Mouse (Mus musculus) C3H10T1/2 (cell line): ENCODE data around the gene Gm21974. TPM values are rescaled to one million over a fixed set of nuclear protein-coding genes. Genes with fewer than 3 reads are reported as not detected.

Experiments used
- polyA plus RNA-seq, 2 experiments: library from polyadenylated mRNA; unstranded; fragments of >200 nt; fragmentation: generic; extraction: Trizol; gene quantifications; one replicate each; pipeline ENCODE4 v1.2.1; 2012; ENCODE audit warnings: missing spikeins in 2 of 2

Gm21974 gene
- polyA plus RNA-seq: not detected

GRCm38 (mm10) chr7:127895442-127895841 lies at the start of gene Gm21974, which contains the start of gene Vkorc1:
TSS of gene Gm21974 (minus strand) at chr7:127895454.
TSS of gene Vkorc1 (minus strand) at chr7:127895617.

GRCm38 (mm10) chr7:127929923-127930322 lies 34.7 kb upstream of the Gm21974 start, which contains the start of gene Prss8:
TSS of gene Prss8 (minus strand) at chr7:127930104.

GRCm38 (mm10) chr7:127912190-127912871 lies 17.1 kb upstream of the Gm21974 start, which contains the start of gene Kat8:
TSS of gene Kat8 (plus strand) at chr7:127912516.

GRCm38 (mm10) chr7:127903971-127904796 lies 8.9 kb upstream of the Gm21974 start, which contains the start of gene Bckdk:
TSS of gene Bckdk (plus strand) at chr7:127904082.

GRCm38 (mm10) chr7:127890798-127891197 lies 4.5 kb downstream of the Gm21974 start, which contains the start of gene Prss53:
TSS of gene Prss53 (minus strand) at chr7:127890970.

GRCm38 (mm10) chr7:127876467-127877348 lies 18.5 kb downstream of the Gm21974 start, which contains the start of gene Zfp668:
TSS of gene Zfp668 (minus strand) at chr7:127876828.

GRCm38 (mm10) chr7:127876041-127876466 lies 19.2 kb downstream of the Gm21974 start, which contains the start of gene Zfp646:
TSS of gene Zfp646 (plus strand) at chr7:127876221.

Other genes starting within 250 kb of the Gm21974 start
- 100 to 1,000 TPM; 142 to 241 TPM for gene Bcl7c, start 186.5 kb downstream of the Gm21974 start, polyA plus RNA-seq
- gene Ctf1, start 182.7 kb downstream of the Gm21974 start, polyA plus RNA-seq: 10 to 100 TPM in 1 of 2 experiments, 1 to 10 TPM in 1; 4.2 to 26.0 TPM
- under 1 TPM; 0.08 to 0.22 TPM for gene Ctf2, start 163.3 kb downstream of the Gm21974 start, polyA plus RNA-seq
- gene Fbxl19, start 150.9 kb downstream of the Gm21974 start, polyA plus RNA-seq: 10 to 100 TPM; 15.7 to 19.4 TPM
- 10 to 100 TPM; 15.6 to 39.0 TPM for gene Orai3, start 125.6 kb downstream of the Gm21974 start, polyA plus RNA-seq
- gene Setd1a, start 118.8 kb downstream of the Gm21974 start, polyA plus RNA-seq: 10 to 100 TPM in 1 of 2 experiments, 1 to 10 TPM in 1; 5.5 to 15.8 TPM
- gene Gm49388, start 109.8 kb downstream of the Gm21974 start, polyA plus RNA-seq: under 1 TPM in 1 of 2 experiments, not detected in 1; 0.13 TPM
- 10 to 100 TPM in 1 of 2 experiments, 1 to 10 TPM in 1; 9.4 to 28.8 TPM for gene Hsd3b7, start 94.8 kb downstream of the Gm21974 start, polyA plus RNA-seq
- 10 to 100 TPM; 23.3 to 77.8 TPM for gene Stx4a, start 71.2 kb downstream of the Gm21974 start, polyA plus RNA-seq
- under 1 TPM in 1 of 2 experiments, not detected in 1; 0.35 TPM for gene Stx1b, start 70.9 kb downstream of the Gm21974 start, polyA plus RNA-seq
- 10 to 100 TPM in 1 of 2 experiments, 1 to 10 TPM in 1; 2.0 to 13.2 TPM for gene Zfp646, start 19.2 kb downstream of the Gm21974 start, polyA plus RNA-seq
- gene Zfp668, start 18.6 kb downstream of the Gm21974 start, polyA plus RNA-seq: 10 to 100 TPM; 10.9 to 12.1 TPM
- gene Prss53, start 4.5 kb downstream of the Gm21974 start, polyA plus RNA-seq: 1 to 10 TPM in 1 of 2 experiments, under 1 TPM in 1; 0.22 to 2.9 TPM
- 100 to 1,000 TPM in 1 of 2 experiments, 10 to 100 TPM in 1; 75.2 to 309 TPM for gene Vkorc1, start 163 bp upstream of the Gm21974 start, polyA plus RNA-seq
- gene Bckdk, start 8.6 kb upstream of the Gm21974 start, polyA plus RNA-seq: 10 to 100 TPM; 53.8 to 95.6 TPM
- gene Kat8, start 17.1 kb upstream of the Gm21974 start, polyA plus RNA-seq: 10 to 100 TPM in 1 of 2 experiments, 1 to 10 TPM in 1; 8.2 to 22.4 TPM
- gene Prss8, start 34.6 kb upstream of the Gm21974 start, polyA plus RNA-seq: under 1 TPM in 1 of 2 experiments, not detected in 1; 0.05 TPM
- 10 to 100 TPM in 1 of 2 experiments, 1 to 10 TPM in 1; 4.6 to 11.2 TPM for gene Prss36, start 51.3 kb upstream of the Gm21974 start, polyA plus RNA-seq
- 100 to 1,000 TPM; 140 to 298 TPM for gene Fus, start 72.0 kb upstream of the Gm21974 start, polyA plus RNA-seq
- under 1 TPM; 0.01 to 0.28 TPM for gene Pycard, start 98.4 kb upstream of the Gm21974 start, polyA plus RNA-seq
- gene Trim72, start 108.5 kb upstream of the Gm21974 start, polyA plus RNA-seq: under 1 TPM; 0.02 to 0.72 TPM
- gene Itgam, start 167.2 kb upstream of the Gm21974 start, polyA plus RNA-seq: not detected
- gene Gm49368, start 167.2 kb upstream of the Gm21974 start, polyA plus RNA-seq: not detected
- gene Itgax, start 234.1 kb upstream of the Gm21974 start, polyA plus RNA-seq: not detected